Mouse (Mus musculus) liver, postnatal 0 days (tissue): ENCODE measurements around the gene Sorcs2.

Experiments used
- CTCF ChIP-seq: sonication (generic); IDR thresholded peaks from 2 replicates; pipeline ENCODE4 v1.5.1; 2016; ENCODE audit warnings: antibody characterized with exemption, low read depth
- EP300 ChIP-seq: IDR thresholded peaks from 2 replicates; pipeline ENCODE4 v1.6.1; 2016; ENCODE audit warnings: antibody characterized with exemption, low read depth, mild to moderate bottlenecking

DNA sequence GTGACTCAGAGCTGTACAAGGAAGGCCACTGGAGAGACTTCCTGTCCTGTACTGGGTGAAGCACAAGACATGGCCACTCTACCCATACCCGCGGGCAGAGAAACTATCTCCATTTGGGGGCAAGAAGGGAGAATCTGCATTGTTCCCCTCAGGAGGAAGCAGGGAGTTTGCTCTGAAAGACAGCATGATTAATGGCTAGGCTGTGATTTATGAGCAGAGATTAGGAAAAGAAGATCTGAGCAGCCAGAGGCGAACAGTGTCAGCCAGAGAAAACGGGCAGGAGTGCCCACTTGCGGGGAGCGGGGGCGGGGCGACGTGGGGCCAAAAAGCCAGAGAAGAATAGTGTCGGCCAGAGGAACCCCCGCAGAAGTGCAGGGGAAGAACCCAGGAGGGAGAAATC, 29.9 kb upstream of the Sorcs2 start:
- TF ChIP-seq CTCF (no peak), EP300 (no peak)
